Mouse (Mus musculus): Measurements from ENCODE around the gene Creg1. TPM values are rescaled to one million over a fixed set of nuclear protein-coding genes. Genes with fewer than 3 reads are reported as not detected.
A peak's percentile ranks its signal among the peaks of the same experiment; 100 is the strongest.

Gene Creg1
- polyA plus RNA-seq, 1 experiment from 2014 or later: 42.9 TPM

- peak; percentile 38; the same call in 1 of the 2 replicates for ATAC-seq
- Histone ChIP-seq H3K9me3 (ENCODE audit: control insufficient read depth, low read length) (no peaks in the 10 kb centered on the region), H3K27me3 (replicated peaks; ENCODE audit: control insufficient read depth, insufficient read depth, low read length) (peaks cover 17% of the 10 kb centered on the region), H3K36me3 (ENCODE audit: control insufficient read depth, insufficient read depth, low read length) (peaks cover 3% of the 10 kb centered on the region; the same call in 1 of the 2 replicates), H3K4me2 (ENCODE audit: low read length) (0 out of 2 replicates have a peak overlapping the region, but pooled peaks have one; percentile 29), H3K4me3 (ENCODE audit: low read length) (no peak overlapping the region), H3K4me1 (ENCODE audit: control insufficient read depth, insufficient read depth, low read depth, low read length) (peaks cover 11% of the 10 kb centered on the region), H3K9ac (ENCODE audit: low read depth, low read length) (no peak overlapping the region), H3K27ac (ENCODE audit: low read depth, low read length) (no peak overlapping the region)
- 45% methylated on average over 19 of the region's 19 CpGs for WGBS
These were observed 12.2 kb downstream of the Creg1 start for GRCm38 (mm10) chr1:165775518-165776294.

GRCm38 (mm10) chr1:165779954-165780585 lies 16.5 kb downstream of the Creg1 start:
- whole genome bisulfite sequencing: 3% methylated on average over 13 of the region's 13 CpGs
- Histone ChIP-seq H3K4me3 (ENCODE audit: low read length) (peak overlapping the region; percentile 38), H3K9ac (ENCODE audit: low read depth, low read length) (peak overlapping the region; percentile 40; the same call in 1 of the 2 replicates), H3K4me1 (ENCODE audit: control insufficient read depth, insufficient read depth, low read depth, low read length) (peaks cover 10% of the 10 kb centered on the region), H3K36me3 (ENCODE audit: control insufficient read depth, insufficient read depth, low read length) (no peaks in the 10 kb centered on the region), H3K27ac (ENCODE audit: low read depth, low read length) (no peak overlapping the region), H3K27me3 (replicated peaks; ENCODE audit: control insufficient read depth, insufficient read depth, low read length) (peaks cover 18% of the 10 kb centered on the region), H3K9me3 (ENCODE audit: control insufficient read depth, low read length) (no peaks in the 10 kb centered on the region), H3K4me2 (ENCODE audit: low read length) (peak overlapping the region; percentile 70)
- peak; percentile 69 for ATAC-seq

- H3K4me3 ChIP-seq (ENCODE audit: low read length): peak overlapping the region; percentile 38
- H3K9me3 ChIP-seq (ENCODE audit: control insufficient read depth, low read length): no peaks in the 10 kb centered on the region
- peaks cover 18% of the 10 kb centered on the region for H3K27me3 ChIP-seq (replicated peaks; ENCODE audit: control insufficient read depth, insufficient read depth, low read length)
- no peaks in the 10 kb centered on the region for H3K36me3 ChIP-seq (ENCODE audit: control insufficient read depth, insufficient read depth, low read length)
- ATAC-seq: peak; percentile 70
- WGBS: 3% methylated on average over 20 of the region's 20 CpGs
- no peak overlapping the region for H3K27ac ChIP-seq (ENCODE audit: low read depth, low read length)
- H3K4me2 ChIP-seq (ENCODE audit: low read length): peak overlapping the region; percentile 70
- peak overlapping the region; percentile 15; the same call in 1 of the 2 replicates for H3K9ac ChIP-seq (ENCODE audit: low read depth, low read length)
- peaks cover 8% of the 10 kb centered on the region for H3K4me1 ChIP-seq (ENCODE audit: control insufficient read depth, insufficient read depth, low read depth, low read length)
These were observed 17.1 kb downstream of the Creg1 start for GRCm38 (mm10) chr1:165780586-165781111.

GRCm38 (mm10) chr1:165781426-165781825 lies 17.9 kb downstream of the Creg1 start:
- Histone ChIP-seq H3K27ac (ENCODE audit: low read depth, low read length) (no peak overlapping the region), H3K4me3 (ENCODE audit: low read length) (no peak overlapping the region), H3K27me3 (replicated peaks; ENCODE audit: control insufficient read depth, insufficient read depth, low read length) (peaks cover 18% of the 10 kb centered on the region), H3K9ac (ENCODE audit: low read depth, low read length) (no peak overlapping the region), H3K9me3 (ENCODE audit: control insufficient read depth, low read length) (no peaks in the 10 kb centered on the region), H3K36me3 (ENCODE audit: control insufficient read depth, insufficient read depth, low read length) (no peaks in the 10 kb centered on the region), H3K4me1 (ENCODE audit: control insufficient read depth, insufficient read depth, low read depth, low read length) (peaks cover 11% of the 10 kb centered on the region), H3K4me2 (ENCODE audit: low read length) (no peak overlapping the region)
- ATAC-seq: no peak
- 85% methylated on average over 9 of the region's 9 CpGs for WGBS

- H3K4me1 ChIP-seq (ENCODE audit: control insufficient read depth, insufficient read depth, low read depth, low read length): peaks cover 12% of the 10 kb centered on the region
- H3K4me2 ChIP-seq (ENCODE audit: low read length): no peak overlapping the region
- no peaks in the 10 kb centered on the region for H3K36me3 ChIP-seq (ENCODE audit: control insufficient read depth, insufficient read depth, low read length)
- no peak overlapping the region for H3K4me3 ChIP-seq (ENCODE audit: low read length)
- H3K27me3 ChIP-seq (replicated peaks; ENCODE audit: control insufficient read depth, insufficient read depth, low read length): peaks cover 16% of the 10 kb centered on the region
- H3K9ac ChIP-seq (ENCODE audit: low read depth, low read length): no peak overlapping the region
- H3K27ac ChIP-seq (ENCODE audit: low read depth, low read length): no peak overlapping the region
- WGBS: 89% methylated on average over 12 of the region's 12 CpGs
- H3K9me3 ChIP-seq (ENCODE audit: control insufficient read depth, low read length): no peaks in the 10 kb centered on the region
- no peak for ATAC-seq
These were observed 18.4 kb downstream of the Creg1 start for GRCm38 (mm10) chr1:165781911-165782310.

GRCm38 (mm10) chr1:165786296-165786695 lies 22.8 kb downstream of the Creg1 start:
- no peak overlapping the region for H3K27ac ChIP-seq (ENCODE audit: low read depth, low read length)
- peak; percentile 69 for ATAC-seq
- H3K4me2 ChIP-seq (ENCODE audit: low read length): peak overlapping the region; percentile 36
- H3K9ac ChIP-seq (ENCODE audit: low read depth, low read length): no peak overlapping the region
- H3K4me3 ChIP-seq (ENCODE audit: low read length): no peak overlapping the region
- H3K27me3 ChIP-seq (replicated peaks; ENCODE audit: control insufficient read depth, insufficient read depth, low read length): peaks cover 2% of the 10 kb centered on the region; the same call in 1 of the 2 replicates
- 10% methylated on average over 11 of the region's 11 CpGs for WGBS
- no peaks in the 10 kb centered on the region for H3K36me3 ChIP-seq (ENCODE audit: control insufficient read depth, insufficient read depth, low read length)
- H3K4me1 ChIP-seq (ENCODE audit: control insufficient read depth, insufficient read depth, low read depth, low read length): peaks cover 4% of the 10 kb centered on the region; the same call in 1 of the 2 replicates
- no peaks in the 10 kb centered on the region for H3K9me3 ChIP-seq (ENCODE audit: control insufficient read depth, low read length)

GRCm38 (mm10) chr1:165788511-165788910 lies 25.0 kb downstream of the Creg1 start, which contains the start of gene Cd247:
Gene Cd247 (plus strand): TSS chr1:165788681.
- no peak within 1 kb of the TSS for H3K27ac ChIP-seq (ENCODE audit: low read depth, low read length)
- H3K27me3 ChIP-seq (replicated peaks; ENCODE audit: control insufficient read depth, insufficient read depth, low read length): peaks cover 2% of the 10 kb centered on the region; the same call in 1 of the 2 replicates
- H3K4me1 ChIP-seq (ENCODE audit: control insufficient read depth, insufficient read depth, low read depth, low read length): peaks cover 4% of the 10 kb centered on the region; the same call in 1 of the 2 replicates
- no peak within 1 kb of the TSS for H3K4me2 ChIP-seq (ENCODE audit: low read length)
- no peaks in the 10 kb centered on the region for H3K36me3 ChIP-seq (ENCODE audit: control insufficient read depth, insufficient read depth, low read length)
- WGBS: 68% methylated on average over 8 of the region's 8 CpGs
- ATAC-seq: no peak
- no peak within 1 kb of the TSS for H3K9ac ChIP-seq (ENCODE audit: low read depth, low read length)
- no peaks in the 10 kb centered on the region for H3K9me3 ChIP-seq (ENCODE audit: control insufficient read depth, low read length)
- no peak within 1 kb of the TSS for H3K4me3 ChIP-seq (ENCODE audit: low read length)

- no peak overlapping the region for H3K4me2 ChIP-seq (ENCODE audit: low read length)
- no peaks in the 10 kb centered on the region for H3K9me3 ChIP-seq (ENCODE audit: control insufficient read depth, low read length)
- no peak overlapping the region for H3K4me3 ChIP-seq (ENCODE audit: low read length)
- peaks cover 4% of the 10 kb centered on the region; the same call in 1 of the 2 replicates for H3K4me1 ChIP-seq (ENCODE audit: control insufficient read depth, insufficient read depth, low read depth, low read length)
- H3K27me3 ChIP-seq (replicated peaks; ENCODE audit: control insufficient read depth, insufficient read depth, low read length): peaks cover 2% of the 10 kb centered on the region; the same call in 1 of the 2 replicates
- H3K9ac ChIP-seq (ENCODE audit: low read depth, low read length): no peak overlapping the region
- ATAC-seq: no peak
- no peak overlapping the region for H3K27ac ChIP-seq (ENCODE audit: low read depth, low read length)
- H3K36me3 ChIP-seq (ENCODE audit: control insufficient read depth, insufficient read depth, low read length): no peaks in the 10 kb centered on the region
- WGBS: 84% methylated on average over 17 of the region's 17 CpGs
These were observed 25.6 kb downstream of the Creg1 start for GRCm38 (mm10) chr1:165789066-165789660.

Measured in hindbrain, embryonic 16.5 days (tissue).